Mouse (Mus musculus): Measurements from ENCODE around the gene Ush2a. TPM values are rescaled to one million over a fixed set of nuclear protein-coding genes. Genes with fewer than 3 reads are reported as not detected.

Ush2a gene
- total and polyA plus RNA-seq, 3 experiments = 0.09 to 0.13 TPM; not detected in 1

- intact Hi-C loops (cut with DNase I) = no loop called here
- H3K27me3 ChIP-seq (ENCODE audit: control insufficient read depth, insufficient read depth, low read length) = no peaks in the 10 kb centered on the region
- no peaks in the 10 kb centered on the region for H3K4me1 ChIP-seq (ENCODE audit: control insufficient read depth, insufficient read depth, low read length)
- H3K9ac ChIP-seq (ENCODE audit: low read depth, low read length) = no peak overlapping the region
- peaks cover 2% of the 10 kb centered on the region for H3K79me2 ChIP-seq (replicated peaks; ENCODE audit: control insufficient read depth, insufficient read depth, low read length)
- 92% methylated on average over 11 of the region's 11 CpGs for WGBS
- H3K27ac ChIP-seq = no peak overlapping the region
- no peak overlapping the region for H3K4me3 ChIP-seq
- H3K36me3 ChIP-seq (ENCODE audit: control insufficient read depth, insufficient read depth, low read length) = no peaks in the 10 kb centered on the region
- no peak for DNase-seq
- TF ChIP-seq POLR2A (IDR thresholded peaks at IDR 0.05; ENCODE audit: insufficient read depth, low read depth, low read length) (no peak), CTCF (IDR thresholded peaks at IDR 0.05) (no peak), EP300 (IDR thresholded peaks at IDR 0.05; ENCODE audit: insufficient read depth, low read depth, low read length) (no peak)
These were observed 685.0 kb downstream of the Ush2a start for GRCm38 (mm10) chr1:188946849-188947248.

GRCm38 (mm10) chr1:188947794-188948193, 686.0 kb downstream of the Ush2a start:
- no peaks in the 10 kb centered on the region for H3K4me1 ChIP-seq (ENCODE audit: control insufficient read depth, insufficient read depth, low read length)
- H3K36me3 ChIP-seq (ENCODE audit: control insufficient read depth, insufficient read depth, low read length) = no peaks in the 10 kb centered on the region
- no peak overlapping the region for H3K27ac ChIP-seq
- no peak for DNase-seq
- WGBS = 66% methylated on average over 5 of the region's 5 CpGs
- no peak overlapping the region for H3K9ac ChIP-seq (ENCODE audit: low read depth, low read length)
- no peak overlapping the region for H3K4me3 ChIP-seq
- intact Hi-C loops (cut with DNase I) = no loop called here
- no peaks in the 10 kb centered on the region for H3K27me3 ChIP-seq (ENCODE audit: control insufficient read depth, insufficient read depth, low read length)
- peak; percentile 44 for TF ChIP-seq CTCF (IDR thresholded peaks at IDR 0.05)
- no peak for TF ChIP-seq EP300 (IDR thresholded peaks at IDR 0.05; ENCODE audit: insufficient read depth, low read depth, low read length)
- TF ChIP-seq POLR2A (IDR thresholded peaks at IDR 0.05; ENCODE audit: insufficient read depth, low read depth, low read length) = no peak
- H3K79me2 ChIP-seq (replicated peaks; ENCODE audit: control insufficient read depth, insufficient read depth, low read length) = peaks cover 2% of the 10 kb centered on the region

DNA sequence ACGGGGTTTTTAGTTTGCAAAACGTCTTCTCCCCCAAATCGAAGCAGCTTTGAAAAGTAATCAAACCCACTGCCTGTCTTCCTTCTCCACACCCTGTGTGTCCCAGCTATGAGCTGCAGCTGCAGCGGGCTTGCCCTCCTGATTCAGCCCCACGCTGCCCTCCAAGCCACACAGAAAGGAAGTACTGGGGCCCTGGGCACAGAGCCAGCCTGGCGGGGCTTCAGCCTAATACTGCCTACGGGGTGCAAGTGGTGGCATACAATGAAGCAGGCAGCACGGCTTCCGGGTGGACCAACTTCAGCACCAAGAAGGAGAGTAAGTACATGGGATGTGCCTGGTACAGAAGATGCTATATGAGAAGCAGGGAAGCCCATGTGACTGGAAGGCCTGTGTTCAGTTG, 686.5 kb downstream of the Ush2a start:
- Histone ChIP-seq H3K4me1 (ENCODE audit: control insufficient read depth, insufficient read depth, low read length) (no peaks in the 10 kb centered on the region), H3K4me3 (no peak overlapping the region), H3K36me3 (ENCODE audit: control insufficient read depth, insufficient read depth, low read length) (no peaks in the 10 kb centered on the region), H3K27me3 (ENCODE audit: control insufficient read depth, insufficient read depth, low read length) (no peaks in the 10 kb centered on the region), H3K27ac (no peak overlapping the region), H3K79me2 (replicated peaks; ENCODE audit: control insufficient read depth, insufficient read depth, low read length) (peaks cover 2% of the 10 kb centered on the region), H3K9ac (ENCODE audit: low read depth, low read length) (no peak overlapping the region)
- no peak for TF ChIP-seq CTCF (IDR thresholded peaks at IDR 0.05)
- no peak for TF ChIP-seq EP300 (IDR thresholded peaks at IDR 0.05; ENCODE audit: insufficient read depth, low read depth, low read length)
- TF ChIP-seq POLR2A (IDR thresholded peaks at IDR 0.05; ENCODE audit: insufficient read depth, low read depth, low read length) = no peak
- intact Hi-C loops (cut with DNase I) = no loop called here
- DNase-seq = no peak
- WGBS = 43% methylated on average over 9 of the region's 9 CpGs

DNA sequence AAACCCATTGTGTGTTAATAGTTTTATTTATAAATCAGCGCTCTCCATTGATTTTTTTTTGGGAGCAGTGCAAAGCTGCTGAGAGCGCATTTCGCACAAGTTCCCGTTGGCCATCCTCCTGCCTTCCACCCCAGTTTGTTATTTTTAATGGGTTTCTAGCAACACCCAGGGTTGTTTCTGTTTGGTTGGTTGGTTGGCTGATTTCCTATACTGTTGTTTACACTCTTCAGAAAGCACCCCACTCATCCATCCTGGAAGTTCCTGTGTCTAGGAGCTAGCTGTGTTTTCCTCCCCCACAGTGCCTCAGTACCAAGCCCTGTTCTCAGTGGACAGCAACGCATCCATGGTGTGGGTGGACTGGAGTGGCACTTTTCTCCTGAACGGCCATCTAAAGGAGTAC, 689.3 kb downstream of the Ush2a start:
- H3K27ac ChIP-seq = no peak overlapping the region
- intact Hi-C loops (cut with DNase I) = no loop called here

DNA sequence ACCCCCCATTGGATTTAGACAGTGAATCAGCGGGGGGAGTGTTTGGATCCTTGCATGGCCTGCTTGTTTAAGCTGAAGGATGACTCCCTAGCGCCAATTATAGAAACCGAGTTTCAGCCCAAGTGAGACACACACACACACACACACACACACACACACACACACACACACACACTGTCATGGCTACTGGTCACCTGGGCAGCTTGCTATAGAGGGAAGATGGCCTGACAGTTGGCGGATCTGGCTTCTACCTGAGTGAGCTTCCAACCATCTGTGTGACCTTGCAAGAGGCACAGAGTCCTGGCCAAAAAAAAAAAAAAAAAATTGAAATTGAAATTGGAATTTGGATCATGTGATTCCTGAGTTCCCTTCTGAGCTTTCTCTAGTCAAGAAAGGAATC, 690.7 kb downstream of the Ush2a start:
- 84% methylated on average over 4 of the region's 4 CpGs for WGBS
- DNase-seq = no peak
- Histone ChIP-seq H3K27ac (no peak overlapping the region), H3K4me1 (ENCODE audit: control insufficient read depth, insufficient read depth, low read length) (no peaks in the 10 kb centered on the region), H3K9ac (ENCODE audit: low read depth, low read length) (no peak overlapping the region), H3K36me3 (ENCODE audit: control insufficient read depth, insufficient read depth, low read length) (no peaks in the 10 kb centered on the region), H3K4me3 (no peak overlapping the region), H3K27me3 (ENCODE audit: control insufficient read depth, insufficient read depth, low read length) (no peaks in the 10 kb centered on the region), H3K79me2 (replicated peaks; ENCODE audit: control insufficient read depth, insufficient read depth, low read length) (peaks cover 2% of the 10 kb centered on the region)
- TF ChIP-seq CTCF (IDR thresholded peaks at IDR 0.05) (no peak), EP300 (IDR thresholded peaks at IDR 0.05; ENCODE audit: insufficient read depth, low read depth, low read length) (no peak), POLR2A (IDR thresholded peaks at IDR 0.05; ENCODE audit: insufficient read depth, low read depth, low read length) (no peak)
- intact Hi-C loops (cut with DNase I) = no loop called here

More for the DNA sequence above, 689.3 kb downstream of the Ush2a start:
- no peak for DNase-seq
- Histone ChIP-seq H3K27me3 (ENCODE audit: control insufficient read depth, insufficient read depth, low read length) (no peaks in the 10 kb centered on the region), H3K79me2 (replicated peaks; ENCODE audit: control insufficient read depth, insufficient read depth, low read length) (peaks cover 2% of the 10 kb centered on the region), H3K4me1 (ENCODE audit: control insufficient read depth, insufficient read depth, low read length) (no peaks in the 10 kb centered on the region), H3K36me3 (ENCODE audit: control insufficient read depth, insufficient read depth, low read length) (no peaks in the 10 kb centered on the region), H3K4me3 (no peak overlapping the region), H3K9ac (ENCODE audit: low read depth, low read length) (no peak overlapping the region)
- TF ChIP-seq EP300 (IDR thresholded peaks at IDR 0.05; ENCODE audit: insufficient read depth, low read depth, low read length) (no peak), POLR2A (IDR thresholded peaks at IDR 0.05; ENCODE audit: insufficient read depth, low read depth, low read length) (no peak), CTCF (IDR thresholded peaks at IDR 0.05) (no peak)
- 83% methylated on average over 6 of the region's 6 CpGs for WGBS

GRCm38 (mm10) chr1:188973078-188973477, 711.3 kb downstream of the Ush2a start:
- Histone ChIP-seq H3K4me3 (no peak overlapping the region), H3K9ac (ENCODE audit: low read depth, low read length) (no peak overlapping the region), H3K27ac (no peak overlapping the region), H3K4me1 (ENCODE audit: control insufficient read depth, insufficient read depth, low read length) (no peaks in the 10 kb centered on the region), H3K27me3 (ENCODE audit: control insufficient read depth, insufficient read depth, low read length) (no peaks in the 10 kb centered on the region), H3K79me2 (replicated peaks; ENCODE audit: control insufficient read depth, insufficient read depth, low read length) (no peaks in the 10 kb centered on the region), H3K36me3 (ENCODE audit: control insufficient read depth, insufficient read depth, low read length) (no peaks in the 10 kb centered on the region)
- no peak for DNase-seq
- TF ChIP-seq CTCF (IDR thresholded peaks at IDR 0.05) = no peak
- no peak for TF ChIP-seq EP300 (IDR thresholded peaks at IDR 0.05; ENCODE audit: insufficient read depth, low read depth, low read length)
- TF ChIP-seq POLR2A (IDR thresholded peaks at IDR 0.05; ENCODE audit: insufficient read depth, low read depth, low read length) = no peak
- intact Hi-C loops (cut with DNase I) = no loop called here
- WGBS = 97% methylated on average over 6 of the region's 6 CpGs
